In genomic region chr16:83698181-83698580, GRCm38 (mm10) we compare ENCODE assay signal across 17 mouse cellular contexts.
DNase-seq lines count a peak whose midpoint lies in the region; ATAC-seq and TF ChIP-seq lines count a peak whose summit lies in the region.
"Had no signal": no experiment of that assay in that cellular context is flagged by ENCODE, and none has a peak within 500 bp of the region (broad histone marks: within the 10 kb centered on the region; RNA-seq: fewer than 3 reads in every experiment).

No protein-coding gene starts in this region.

- no peak overlapping the region for H3K27ac ChIP-seq in forebrain, postnatal 0 days (ENCODE audit: low read depth, low read length)
- H3K27ac ChIP-seq in forebrain, embryonic 10.5 days, result no peak overlapping the region
- H3K27ac ChIP-seq in lung, embryonic 14.5 days (ENCODE audit: low read depth), result no peak overlapping the region
- H3K27ac ChIP-seq: embryonic facial prominence, embryonic 12.5 days; hindbrain, embryonic 10.5 days; hindbrain, embryonic 14.5 days; intestine, embryonic 15.5 days had no signal

- H3K9me3 ChIP-seq in forebrain, postnatal 0 days (ENCODE audit: low read length), result no peaks in the 10 kb centered on the region
- H3K9me3 ChIP-seq in forebrain, embryonic 10.5 days, result no peaks in the 10 kb centered on the region
- no peaks in the 10 kb centered on the region for H3K9me3 ChIP-seq in lung, embryonic 14.5 days (ENCODE audit: low read depth, low read length)
- H3K9me3 ChIP-seq: embryonic facial prominence, embryonic 12.5 days; heart, embryonic 12.5 days; hindbrain, embryonic 10.5 days; intestine, embryonic 15.5 days had no signal

- no peak overlapping the region for H3K4me2 ChIP-seq in forebrain, postnatal 0 days (ENCODE audit: low read depth)
- H3K4me2 ChIP-seq in lung, embryonic 14.5 days, result no peak overlapping the region
- H3K4me2 ChIP-seq: embryonic facial prominence, embryonic 12.5 days; heart, embryonic 12.5 days; hindbrain, embryonic 14.5 days; intestine, embryonic 15.5 days had no signal

- no peaks in the 10 kb centered on the region for H3K4me1 ChIP-seq in forebrain, postnatal 0 days (ENCODE audit: insufficient read depth)
- no peaks in the 10 kb centered on the region for H3K4me1 ChIP-seq in forebrain, embryonic 10.5 days
- no peaks in the 10 kb centered on the region for H3K4me1 ChIP-seq in lung, embryonic 14.5 days (ENCODE audit: insufficient read depth)
- H3K4me1 ChIP-seq: embryonic facial prominence, embryonic 12.5 days; heart, embryonic 12.5 days; hindbrain, embryonic 10.5 days; intestine, embryonic 15.5 days had no signal

- no peak overlapping the region for H3K9ac ChIP-seq in forebrain, postnatal 0 days
- H3K9ac ChIP-seq in lung, embryonic 14.5 days, result no peak overlapping the region
- H3K9ac ChIP-seq: embryonic facial prominence, embryonic 12.5 days; heart, embryonic 12.5 days; hindbrain, embryonic 14.5 days; intestine, embryonic 15.5 days had no signal

- no peaks in the 10 kb centered on the region for H3K36me3 ChIP-seq in forebrain, postnatal 0 days (ENCODE audit: insufficient read depth)
- no peaks in the 10 kb centered on the region for H3K36me3 ChIP-seq in forebrain, embryonic 10.5 days (replicated peaks)
- H3K36me3 ChIP-seq in lung, embryonic 14.5 days (ENCODE audit: insufficient read depth), result no peaks in the 10 kb centered on the region
- H3K36me3 ChIP-seq: embryonic facial prominence, embryonic 12.5 days; heart, embryonic 12.5 days; hindbrain, embryonic 10.5 days; intestine, embryonic 15.5 days had no signal

- H3K4me3 ChIP-seq in forebrain, postnatal 0 days (ENCODE audit: low read depth, low read length), result no peak overlapping the region
- no peak overlapping the region for H3K4me3 ChIP-seq in forebrain, embryonic 10.5 days
- H3K4me3 ChIP-seq in lung, embryonic 14.5 days (ENCODE audit: low read depth, low read length), result no peak overlapping the region
- H3K4me3 ChIP-seq: embryonic facial prominence, embryonic 12.5 days; heart, embryonic 12.5 days; hindbrain, embryonic 10.5 days; intestine, embryonic 15.5 days had no signal

- H3K27me3 ChIP-seq in forebrain, postnatal 0 days (ENCODE audit: insufficient read depth, low read length), result no peaks in the 10 kb centered on the region
- H3K27me3 ChIP-seq in forebrain, embryonic 10.5 days (ENCODE audit: poor library complexity, severe bottlenecking), result no peaks in the 10 kb centered on the region
- H3K27me3 ChIP-seq in lung, embryonic 14.5 days (ENCODE audit: insufficient read depth, low read length), result no peaks in the 10 kb centered on the region
- H3K27me3 ChIP-seq: embryonic facial prominence, embryonic 12.5 days; heart, embryonic 12.5 days; intestine, embryonic 15.5 days had no signal

- no peak for TF ChIP-seq CTCF in forebrain, postnatal 0 days (IDR thresholded peaks at IDR 0.05; ENCODE audit: low read depth)
- TF ChIP-seq CTCF in lung, embryonic 14.5 days (IDR thresholded peaks at IDR 0.05; ENCODE audit: low read depth), result no peak

- ATAC-seq in forebrain, postnatal 0 days, result peak; percentile 73
- ATAC-seq in lung, embryonic 14.5 days (ENCODE audit: insufficient read depth), result peak; percentile 49; the same call in 1 of the 2 replicates
- ATAC-seq: intestine, embryonic 15.5 days had no signal

- DNase-seq in forebrain, postnatal 0 days, result peak; percentile 79
- DNase-seq in forebrain, embryonic 10.5 days (ENCODE audit: extremely low spot score, low spot score), result no peak
- DNase-seq in lung, embryonic 14.5 days, result peak; percentile 52
- no peak for DNase-seq in lung, postnatal 25 days (ENCODE audit: low spot score)
- peak; percentile 58 for DNase-seq in brain, embryonic 18.5 days (ENCODE audit: low read depth, low spot score)
- no peak for DNase-seq in testis, postnatal 10 days (ENCODE audit: low spot score)
- DNase-seq: adrenal gland, adult 2 months; adrenal gland, postnatal 25 days; cerebellum, adult 11-12 months; cerebellum, adult 9-10 months; cerebellum, postnatal 25 days; gastrocnemius, postnatal 14 days had no signal

Comparison
In these comparisons a context has a peak if more than half of its experiments do, and no peak if none do; other contexts are left out.
1. DNase-seq: peak in forebrain, postnatal 0 days (single experiment), lung, embryonic 14.5 days (single experiment) and brain, embryonic 18.5 days (single experiment); none in forebrain, embryonic 10.5 days (single experiment), lung, postnatal 25 days (single experiment) and testis, postnatal 10 days (single experiment).